Mouse (Mus musculus): ENCODE results near the gene Stk10.

DNA sequence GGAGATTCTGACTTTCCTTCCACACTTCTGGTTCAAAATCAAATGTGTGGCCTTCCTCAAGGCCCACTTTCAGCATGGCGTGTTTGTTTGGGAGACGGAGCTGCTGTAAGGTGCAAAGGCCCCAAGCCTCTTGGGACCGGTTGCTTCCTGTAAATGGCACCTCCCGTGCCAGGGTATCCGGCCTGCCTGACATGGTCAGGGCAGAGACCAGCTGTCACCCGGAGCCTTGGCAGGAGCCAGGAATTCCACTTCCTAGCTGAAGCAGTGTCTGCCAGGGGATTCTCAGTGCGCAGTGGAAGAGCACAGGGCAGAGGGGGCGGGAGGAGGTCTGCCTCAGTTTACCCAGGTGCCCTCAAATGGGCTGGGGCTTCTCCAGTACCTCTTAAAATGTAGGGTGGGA, 56.7 kb downstream of the Stk10 start:
- no peak for TF ChIP-seq CTCF (IDR thresholded peaks at IDR 0.05; ENCODE audit: extremely low read depth, insufficient read depth, insufficient read length, insufficient replicate concordance)
- TF ChIP-seq POLR2A (IDR thresholded peaks at IDR 0.05; ENCODE audit: low read depth, low read length) = no peak
